Comparison of ENCODE assay signal across 9 mouse cellular contexts in the genomic region with DNA sequence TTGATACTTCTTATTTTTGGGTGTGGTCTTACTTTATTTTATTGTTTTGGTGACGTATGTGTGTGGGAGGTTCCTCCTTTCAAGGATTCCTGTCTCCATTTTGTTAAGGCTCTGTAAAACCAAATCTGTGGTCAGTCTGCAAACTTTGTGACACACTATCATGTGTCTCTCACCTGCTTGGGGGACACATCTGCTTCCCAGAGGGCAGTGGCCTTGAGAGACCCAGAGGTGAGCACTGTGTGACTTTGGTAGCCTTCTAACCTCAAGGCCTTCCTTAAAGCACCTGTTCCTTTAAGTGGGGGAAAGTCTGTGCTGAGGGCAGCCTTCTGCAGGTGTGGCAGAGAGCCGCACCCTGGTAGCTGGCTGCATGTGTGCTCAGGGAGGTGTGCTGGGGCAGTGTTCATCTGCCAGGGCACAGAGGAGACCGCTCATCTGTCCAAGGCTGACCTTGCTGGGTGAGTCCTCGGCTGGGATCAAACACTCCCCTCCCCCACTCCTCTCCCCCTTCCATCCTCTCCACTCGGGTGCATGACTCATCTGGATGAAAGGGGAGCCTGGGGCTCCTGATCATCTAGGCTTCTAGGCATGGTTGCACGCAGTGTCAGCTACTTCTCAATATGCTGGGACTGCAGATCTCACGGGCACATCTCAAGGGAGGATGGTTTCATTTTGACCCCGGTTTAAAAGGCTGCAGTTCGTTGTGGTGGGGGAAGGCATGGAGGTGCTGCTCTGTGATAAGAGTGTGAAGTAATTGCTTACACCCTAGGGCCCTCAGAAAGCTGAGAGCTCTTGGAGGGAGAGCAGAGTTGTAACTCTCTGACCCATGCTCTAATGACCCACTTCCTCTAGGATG. TPM values are rescaled to one million over a fixed set of nuclear protein-coding genes. Genes with fewer than 3 reads are reported as not detected.
DNase-seq lines count a peak whose midpoint lies in the region; ATAC-seq lines count a peak whose summit lies in the region.
"Had no signal": no experiment of that assay in that cellular context is flagged by ENCODE, and none has a peak within 500 bp of the region (broad histone marks: within the 10 kb centered on the region; RNA-seq: fewer than 3 reads in every experiment).

No protein-coding gene starts in this region.

- WGBS in midbrain, embryonic 15.5 days: 38% methylated on average over 9 of the region's 9 CpGs
- WGBS in midbrain, embryonic 14.5 days: 43% methylated on average over 9 of the region's 9 CpGs
- 57% methylated on average over 9 of the region's 9 CpGs for WGBS in midbrain, embryonic 11.5 days

- no peak overlapping the region for H3K4me2 ChIP-seq in midbrain, embryonic 15.5 days
- H3K4me2 ChIP-seq in midbrain, embryonic 14.5 days (ENCODE audit: low read length): no peak overlapping the region
- no peak overlapping the region for H3K4me2 ChIP-seq in midbrain, embryonic 11.5 days

- H3K4me1 ChIP-seq in midbrain, embryonic 15.5 days: peaks cover 22% of the 10 kb centered on the region; the same call in 1 of the 2 replicates
- H3K4me1 ChIP-seq in midbrain, embryonic 14.5 days (ENCODE audit: control insufficient read depth, insufficient read depth, low read length): peaks cover 5% of the 10 kb centered on the region; the same call in 1 of the 2 replicates
- H3K4me1 ChIP-seq in midbrain, embryonic 11.5 days (ENCODE audit: control insufficient read depth, insufficient read depth, low read length): no peaks in the 10 kb centered on the region

- H3K36me3 ChIP-seq in midbrain, embryonic 15.5 days (replicated peaks): no peaks in the 10 kb centered on the region
- H3K36me3 ChIP-seq in midbrain, embryonic 14.5 days (ENCODE audit: control insufficient read depth, insufficient read depth, low read length): no peaks in the 10 kb centered on the region
- H3K36me3 ChIP-seq in midbrain, embryonic 11.5 days (ENCODE audit: control insufficient read depth, insufficient read depth, low read length): no peaks in the 10 kb centered on the region

- H3K27me3 ChIP-seq in midbrain, embryonic 15.5 days (replicated peaks): no peaks in the 10 kb centered on the region
- no peaks in the 10 kb centered on the region for H3K27me3 ChIP-seq in midbrain, embryonic 14.5 days (ENCODE audit: control insufficient read depth, insufficient read depth, low read length)
- no peaks in the 10 kb centered on the region for H3K27me3 ChIP-seq in midbrain, embryonic 11.5 days (ENCODE audit: control insufficient read depth, insufficient read depth, low read length)

- no peak overlapping the region for H3K4me3 ChIP-seq in midbrain, embryonic 15.5 days
- H3K4me3 ChIP-seq in midbrain, embryonic 14.5 days (replicated peaks; ENCODE audit: low read depth, low read length): no peak overlapping the region
- H3K4me3 ChIP-seq in midbrain, embryonic 11.5 days (ENCODE audit: low read depth, low read length): no peak overlapping the region

- H3K9ac ChIP-seq in midbrain, embryonic 15.5 days: no peak overlapping the region
- no peak overlapping the region for H3K9ac ChIP-seq in midbrain, embryonic 14.5 days (replicated peaks; ENCODE audit: low read length)
- H3K9ac ChIP-seq in midbrain, embryonic 11.5 days (ENCODE audit: low read length): no peak overlapping the region

- 0 out of 2 replicates have a peak, but pooled peaks have one; percentile 31 for ATAC-seq in midbrain, embryonic 15.5 days (replicated peaks)
- no peak for ATAC-seq in midbrain, embryonic 14.5 days (ENCODE audit: low FRiP score, low TSS enrichment)
- ATAC-seq in midbrain, embryonic 11.5 days (ENCODE audit: low FRiP score): no peak
- ATAC-seq: forebrain, embryonic 14.5 days had no signal

- no peaks in the 10 kb centered on the region for H3K9me3 ChIP-seq in midbrain, embryonic 15.5 days
- H3K9me3 ChIP-seq in midbrain, embryonic 14.5 days (ENCODE audit: control insufficient read depth, low read length): no peaks in the 10 kb centered on the region
- H3K9me3 ChIP-seq in midbrain, embryonic 11.5 days (ENCODE audit: control insufficient read depth, low read length): no peaks in the 10 kb centered on the region

- H3K27ac ChIP-seq in midbrain, embryonic 15.5 days: no peak overlapping the region
- no peak overlapping the region for H3K27ac ChIP-seq in midbrain, embryonic 14.5 days (replicated peaks; ENCODE audit: low read depth, low read length)
- no peak overlapping the region for H3K27ac ChIP-seq in midbrain, embryonic 11.5 days (ENCODE audit: low read depth, low read length)

- no peak for DNase-seq in midbrain, embryonic 14.5 days
- DNase-seq in adrenal gland, adult 2 months: peak; percentile 84
- peak; percentile 29 for DNase-seq in lung, postnatal 36 days
- peak; percentile 59 to 73 for DNase-seq in thymus, postnatal 36 days
- no peak for DNase-seq in cerebellum, postnatal 14 days
- DNase-seq in midbrain, embryonic 11.5 days (ENCODE audit: low spot score, missing footprints): no peak
- no peak for DNase-seq in frontal cortex, postnatal 14 days (ENCODE audit: low spot score in 2 of 2)

RNA-seq across cellular contexts. Expression of a gene that starts 34.4 kb away (rescaled TPM):
- 2.6 and 2.8 TPM in 2 replicates for polyA plus RNA-seq in midbrain, embryonic 15.5 days (2015; fragmentation: Nextera tagmentation; extraction: Ambion mirVana)
- 1.7 and 2.0 TPM in 2 replicates for polyA plus RNA-seq in midbrain, embryonic 14.5 days (2014; fragmentation: Nextera tagmentation; extraction: Ambion mirVana)
- total RNA-seq in adrenal gland, adult 2 months (2021): under 1 TPM; 0.23 to 0.52 TPM
- polyA plus RNA-seq in adrenal gland, adult 2 months (2012; rRNA removed): 0.03 and 0.68 TPM in 2 replicates
- 0.04 TPM in 2 replicates for polyA plus RNA-seq in midbrain, embryonic 11.5 days (2014; fragmentation: Nextera tagmentation; extraction: Ambion mirVana)

Comparison
In these comparisons a context has a peak if more than half of its experiments do, and no peak if none do; other contexts are left out.
1. DNase-seq: peak in adrenal gland, adult 2 months (single experiment), lung, postnatal 36 days (single experiment) and thymus, postnatal 36 days (2 of 2); none in midbrain, embryonic 14.5 days (single experiment), cerebellum, postnatal 14 days (0 of 2), midbrain, embryonic 11.5 days (single experiment) and frontal cortex, postnatal 14 days (0 of 2).